Mouse (Mus musculus) intestine, embryonic 16.5 days (tissue): ENCODE measurements around the gene Rsph3b. TPM values are rescaled to one million over a fixed set of nuclear protein-coding genes. Genes with fewer than 3 reads are reported as not detected.
"Not testable (repeated sequence)": the region's sequence is repeated elsewhere in the genome, so short reads cannot be mapped to it uniquely, and the experiment has no call there.

Experiments used
- ATAC-seq: fragments of 200-750 bp; cut with Nextera tagmentation; 2 replicates; pipeline ENCODE4 v1.8.0; 2017; ENCODE audit warnings: moderate TSS enrichment, moderate library complexity
- H3K27ac ChIP-seq: fragments of 300-500 bp; sonication (generic); 2 replicates; pipeline ENCODE4 v1.5.1; 2014; ENCODE audit warnings: mild to moderate bottlenecking, low read length
- H3K27me3 ChIP-seq: fragments of 300-500 bp; sonication (generic); replicated peaks from 2 replicates; pipeline ENCODE4 v1.6.1; 2014; ENCODE audit warnings: low read length, control low read depth, mixed read lengths; ENCODE audit not compliant: control insufficient read depth, insufficient read depth
- H3K36me3 ChIP-seq: fragments of 300-500 bp; sonication (generic); 2 replicates; pipeline ENCODE4 v1.6.1; 2014; ENCODE audit warnings: low read length, control low read depth; ENCODE audit not compliant: control insufficient read depth, insufficient read depth
- H3K4me1 ChIP-seq: fragments of 300-500 bp; sonication (generic); 2 replicates; pipeline ENCODE4 v1.6.1; 2014; ENCODE audit warnings: low read length, control low read depth, mixed read lengths; ENCODE audit not compliant: control insufficient read depth, insufficient read depth
- H3K4me2 ChIP-seq: fragments of 300-500 bp; sonication (generic); 2 replicates; pipeline ENCODE4 v1.6.1; 2014; ENCODE audit warnings: low read depth, low read length, control low read depth
- H3K4me3 ChIP-seq: fragments of 300-500 bp; sonication (generic); 2 replicates; pipeline ENCODE4 v1.5.1; 2014; ENCODE audit warnings: mild to moderate bottlenecking, low read length
- H3K9ac ChIP-seq: fragments of 300-500 bp; sonication (generic); 2 replicates; pipeline ENCODE4 v1.6.1; 2014; ENCODE audit warnings: low read depth, low read length
- H3K9me3 ChIP-seq: fragments of 300-500 bp; sonication (generic); 2 replicates; pipeline ENCODE4 v1.6.1; 2016; ENCODE audit warnings: low read length, control low read depth; ENCODE audit not compliant: control insufficient read depth
- WGBS: fragments of 180-500 bp; shearing (Covaris S2); extraction: QIAGEN DNeasy Blood & Tissue Kit; methylation state at CpG from one replicate; pipeline ENCODE4 v1.1.7; 2014; 5-methylcytosine and 5-hydroxymethylcytosine counted together
- polyA plus RNA-seq: library from polyadenylated mRNA; unstranded; fragments of >200 nt; fragmentation: Nextera tagmentation; extraction: Ambion mirVana; gene quantifications from 2 replicates; pipeline ENCODE4 v1.2.1, GENCODE M21; 2015

Gene Rsph3b
- polyA plus RNA-seq: 47.5 and 47.9 TPM in 2 replicates

DNA sequence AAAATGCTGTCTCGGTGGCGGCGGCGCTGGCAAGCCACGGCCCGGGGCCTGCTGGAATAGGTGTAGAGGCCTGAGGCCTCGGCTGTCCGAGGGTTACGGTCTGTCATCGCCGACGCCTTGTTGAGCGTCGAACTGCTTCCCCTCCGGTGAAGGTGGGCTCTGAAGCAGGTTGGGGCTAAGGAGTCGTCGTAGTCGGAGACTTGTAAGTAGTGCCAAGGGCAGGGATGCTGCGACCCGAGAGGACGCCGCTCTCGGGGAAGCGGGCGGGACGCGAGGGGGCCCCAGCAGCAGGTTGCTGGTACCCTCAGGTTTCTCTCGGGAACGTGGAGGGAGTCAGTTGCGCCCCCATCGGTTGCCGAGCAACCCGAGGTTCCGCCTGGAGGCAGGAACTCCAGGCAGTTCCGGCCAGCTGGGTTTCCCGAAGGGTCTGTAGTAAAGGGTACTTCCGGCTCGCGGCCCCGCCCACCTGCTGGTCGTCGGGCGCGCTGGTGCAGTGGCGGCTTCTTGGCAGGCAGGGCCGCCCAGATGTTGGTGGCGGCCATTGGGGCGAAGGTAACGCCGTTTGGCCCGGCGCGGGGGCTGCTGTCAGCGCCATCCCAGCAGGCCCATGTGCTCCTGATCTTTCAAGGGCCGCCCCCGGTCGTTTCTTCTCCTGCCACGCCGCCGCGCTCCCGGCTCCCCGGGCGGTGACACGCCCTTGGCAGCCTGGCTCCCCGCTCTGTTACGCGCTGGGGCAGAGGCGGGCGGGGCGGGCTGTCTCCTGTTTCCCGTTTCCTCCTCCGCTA, at the start of gene Rsph3b:
TSS of gene Rsph3b (minus strand) at position 699 of the 785 bp plus-strand sequence.
- H3K4me1 ChIP-seq, H3K9me3 ChIP-seq, H3K36me3 ChIP-seq, H3K27me3 ChIP-seq: not testable (repeated sequence)
- Histone ChIP-seq H3K9ac (peak within 1 kb of the TSS; percentile 67), H3K4me3 (peak within 1 kb of the TSS; percentile 58), H3K4me2 (peak within 1 kb of the TSS; percentile 55), H3K27ac (peak within 1 kb of the TSS; percentile 87)
- ATAC-seq: peak; percentile 98
- under 1% methylated on average over 63 of the region's 73 CpGs for WGBS

DNA sequence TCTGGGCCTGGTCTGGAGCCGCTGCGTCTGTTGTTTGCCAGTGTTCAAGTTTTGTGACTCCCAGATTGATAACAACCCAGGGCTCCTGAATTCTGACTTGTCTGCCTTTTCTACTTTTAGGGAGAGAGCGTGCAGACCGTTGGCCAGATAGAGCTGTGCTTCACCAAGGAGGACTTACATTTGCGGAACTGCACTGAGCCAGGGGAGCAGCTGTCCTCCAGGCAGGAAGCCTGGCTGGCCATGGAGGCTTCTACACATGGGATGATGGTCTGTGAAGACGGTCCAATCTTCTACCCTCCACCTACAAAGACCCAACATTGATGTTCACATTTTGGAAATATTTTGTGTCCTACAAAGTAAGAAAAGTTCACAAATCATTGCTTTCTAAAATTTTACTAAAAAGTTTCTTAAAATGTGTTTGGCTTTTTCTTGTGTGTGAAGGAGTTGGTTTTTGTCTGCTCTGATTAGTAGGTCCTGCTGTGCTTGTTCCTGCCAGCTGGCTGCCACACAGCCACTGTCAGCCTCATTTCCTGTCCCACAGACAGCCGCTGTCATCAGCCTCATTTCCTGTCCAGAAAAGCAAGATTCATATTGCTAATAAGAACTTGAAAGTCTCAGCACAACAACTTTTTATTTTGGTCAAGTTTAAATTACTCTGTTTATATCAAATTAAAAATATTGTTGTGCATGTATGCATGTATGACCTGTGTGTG, 49.5 kb upstream of the Rsph3b start:
- H3K36me3 ChIP-seq, H3K9ac ChIP-seq, H3K27me3 ChIP-seq, H3K27ac ChIP-seq, H3K4me2 ChIP-seq, ATAC-seq, H3K4me1 ChIP-seq, H3K4me3 ChIP-seq, H3K9me3 ChIP-seq: not testable (repeated sequence)
- WGBS: 67% methylated on average over 1 of the region's 7 CpGs

DNA sequence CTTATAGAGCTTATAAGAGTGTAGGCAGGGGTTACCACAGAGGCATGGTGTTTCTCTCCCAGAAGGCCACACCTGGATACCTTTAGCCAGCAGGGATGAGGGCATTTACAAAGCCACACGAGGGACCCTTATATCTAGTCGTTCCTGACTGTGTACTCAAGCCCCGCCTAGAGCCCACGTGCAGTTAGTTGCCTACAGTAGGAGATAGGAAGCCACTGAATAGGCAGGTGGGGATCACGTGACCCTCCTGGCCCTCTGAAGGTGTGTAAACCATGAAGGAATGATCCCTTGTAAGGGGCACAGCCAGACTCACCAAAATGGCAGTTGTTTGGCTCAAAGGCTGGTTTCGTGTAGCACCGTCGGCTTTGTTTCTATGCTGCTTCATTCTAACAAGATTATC, 48.3 kb upstream of the Rsph3b start:
- not testable (repeated sequence) for H3K9me3 ChIP-seq, H3K27me3 ChIP-seq, H3K9ac ChIP-seq, H3K27ac ChIP-seq, ATAC-seq, H3K4me1 ChIP-seq, H3K36me3 ChIP-seq, H3K4me3 ChIP-seq, H3K4me2 ChIP-seq
- 69% methylated on average over 8 of the region's 8 CpGs for WGBS

DNA sequence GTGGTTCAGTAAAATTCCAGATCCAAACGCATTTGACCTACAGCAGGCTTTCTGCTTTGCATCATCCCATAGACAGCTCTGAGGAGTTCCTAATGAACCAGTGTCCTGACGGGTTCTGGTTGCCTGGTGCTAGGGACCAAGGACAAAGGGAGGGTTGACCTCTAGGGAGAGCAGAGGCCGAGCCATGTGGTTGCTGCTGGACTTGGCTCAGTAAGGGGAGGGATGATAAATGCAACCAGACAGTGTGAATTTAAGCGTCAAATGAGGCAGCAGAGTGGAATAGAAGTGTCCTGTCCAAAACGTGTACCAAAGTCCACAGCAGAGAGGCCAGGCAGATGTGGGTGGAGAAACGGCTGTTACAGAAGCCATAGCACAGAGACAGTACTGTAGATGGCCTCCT, 47.0 kb upstream of the Rsph3b start:
- H3K4me2 ChIP-seq, H3K4me1 ChIP-seq, H3K27ac ChIP-seq, H3K9ac ChIP-seq, H3K27me3 ChIP-seq, H3K9me3 ChIP-seq, H3K4me3 ChIP-seq, ATAC-seq, H3K36me3 ChIP-seq: not testable (repeated sequence)
- WGBS: no CpG with 5 or more reads among the region's 6 CpGs

DNA sequence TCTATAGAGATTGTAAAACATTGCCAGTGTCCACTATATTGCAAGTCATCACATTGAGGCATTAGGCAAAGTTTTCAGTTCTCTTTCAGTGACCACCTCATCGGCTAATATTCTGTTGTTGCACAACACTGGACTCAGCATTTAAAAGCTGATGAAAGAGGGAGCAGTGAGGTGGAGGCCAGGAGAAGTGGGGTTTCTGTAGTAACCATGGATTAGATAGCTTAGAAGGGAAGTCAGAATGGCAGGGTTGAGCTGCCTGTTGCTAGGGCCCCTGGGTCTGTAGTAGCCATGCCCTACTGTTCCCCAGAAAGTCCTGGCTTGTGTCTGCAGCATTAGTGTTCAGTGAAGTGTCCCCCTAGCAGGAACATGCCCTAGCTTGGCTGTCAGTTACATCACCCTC, 37.6 kb upstream of the Rsph3b start:
- not testable (repeated sequence) for H3K27ac ChIP-seq, H3K9me3 ChIP-seq, H3K36me3 ChIP-seq, H3K9ac ChIP-seq, H3K4me3 ChIP-seq, H3K27me3 ChIP-seq, H3K4me2 ChIP-seq, ATAC-seq, H3K4me1 ChIP-seq
- WGBS: 97% methylated on average over 1 of the region's 1 CpGs

DNA sequence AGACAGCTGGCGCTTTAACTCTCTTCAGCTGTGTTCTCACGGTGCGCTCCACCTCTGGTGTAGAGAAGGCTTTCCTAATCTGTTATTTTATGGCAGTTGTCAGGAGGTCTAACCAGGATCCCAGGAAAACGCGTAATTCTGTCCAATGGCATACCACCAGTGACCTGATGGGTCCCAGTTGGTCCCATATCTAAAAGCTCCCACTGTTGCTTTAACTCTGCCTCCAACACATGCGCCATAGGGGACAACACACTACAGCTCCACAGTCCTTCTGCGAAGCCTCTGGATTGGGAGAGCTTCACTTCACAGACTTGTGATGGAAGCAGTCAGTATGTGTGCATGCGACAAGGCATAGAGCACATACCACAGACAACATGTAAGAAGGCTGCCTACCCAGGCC, 31.7 kb upstream of the Rsph3b start:
- not testable (repeated sequence) for H3K4me3 ChIP-seq, H3K4me1 ChIP-seq, H3K9me3 ChIP-seq, H3K36me3 ChIP-seq, H3K4me2 ChIP-seq, H3K9ac ChIP-seq, H3K27ac ChIP-seq, H3K27me3 ChIP-seq, ATAC-seq
- WGBS: 86% methylated on average over 5 of the region's 8 CpGs

DNA sequence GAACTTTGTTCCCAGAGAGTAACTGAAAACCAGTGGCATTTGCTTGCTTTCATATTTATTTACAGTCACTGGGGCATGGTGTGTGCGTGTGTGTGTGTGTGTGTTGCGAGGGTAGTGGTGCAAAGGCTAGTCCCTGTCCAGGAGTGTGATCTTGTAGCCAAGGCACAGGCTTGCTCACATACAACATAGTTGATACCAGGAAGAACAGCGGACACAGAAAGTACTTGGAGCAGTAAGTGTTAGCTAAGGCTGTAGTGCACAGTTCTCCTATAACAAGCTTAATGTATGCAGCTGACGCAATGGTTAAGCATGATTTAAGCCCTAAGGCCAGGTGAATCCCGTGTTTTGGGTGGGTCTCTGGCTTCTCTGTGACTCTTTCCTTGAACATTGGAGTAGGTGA, 30.9 kb upstream of the Rsph3b start:
- H3K4me1 ChIP-seq, H3K27me3 ChIP-seq, H3K36me3 ChIP-seq, H3K27ac ChIP-seq, H3K9me3 ChIP-seq: not testable (repeated sequence)
- Histone ChIP-seq H3K9ac (peak overlapping the region; percentile 73), H3K4me3 (peak overlapping the region; percentile 57), H3K4me2 (peak overlapping the region; percentile 44)
- ATAC-seq: peak; percentile 36; the same call in 1 of the 2 replicates
- 11% methylated on average over 5 of the region's 5 CpGs for WGBS

DNA sequence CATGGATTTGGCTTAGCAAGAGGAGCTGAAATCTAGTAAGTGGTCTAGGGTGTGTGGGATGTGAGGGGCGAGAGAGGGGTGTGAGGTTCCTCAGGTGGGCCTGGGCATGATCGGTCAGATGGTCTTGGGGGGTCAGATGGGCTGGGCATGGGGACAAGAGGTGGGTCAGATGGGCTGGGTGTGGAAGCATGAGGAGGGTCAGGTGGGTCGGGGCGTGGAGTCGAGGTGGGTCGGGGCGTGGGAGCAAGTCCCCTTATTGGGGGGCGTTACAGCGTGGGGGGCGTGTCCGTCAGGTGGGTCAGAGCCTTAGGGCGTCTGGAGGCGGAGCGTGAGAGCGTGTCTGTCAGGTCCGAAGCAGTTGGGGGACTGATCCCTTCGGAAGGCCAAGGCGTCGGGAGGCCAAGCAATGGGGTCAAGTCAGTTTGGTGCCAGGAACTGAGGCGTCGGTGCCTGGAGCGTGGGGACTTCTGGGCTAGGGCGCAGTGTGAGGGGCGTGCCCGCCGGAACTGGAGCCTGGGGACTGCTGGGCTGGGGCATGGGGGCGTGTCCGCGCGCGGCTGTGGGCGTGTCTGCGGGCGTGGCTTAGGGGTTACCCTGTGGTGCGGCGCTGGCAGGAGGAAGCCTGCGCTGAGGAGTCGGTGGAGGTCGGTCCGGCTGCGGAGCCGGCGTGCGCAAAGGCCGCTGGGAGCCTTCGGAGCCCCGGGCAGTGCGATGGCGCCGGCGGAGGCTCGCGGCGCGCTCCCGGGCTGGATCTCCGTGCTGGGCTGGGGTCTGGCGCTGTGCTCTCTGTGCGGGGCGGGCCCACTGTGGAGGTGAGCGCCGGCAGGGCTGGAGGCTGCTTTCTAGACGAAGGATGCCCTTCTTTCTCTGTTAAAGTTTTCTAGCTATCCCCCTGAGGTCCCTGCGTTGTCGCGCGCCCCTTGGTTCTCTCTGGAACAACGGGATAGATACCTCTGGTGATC, 30.1 kb upstream of the Rsph3b start, which contains the start of gene Gm49721:
TSS of gene Gm49721 (plus strand) at position 618 of the 962 bp plus-strand sequence.
- H3K27ac ChIP-seq, H3K36me3 ChIP-seq, H3K4me1 ChIP-seq, H3K9me3 ChIP-seq, H3K27me3 ChIP-seq: not testable (repeated sequence)
- WGBS: 0% methylated on average over 28 of the region's 68 CpGs
- peak; percentile 99 for ATAC-seq
- Histone ChIP-seq H3K4me3 (peak within 1 kb of the TSS; percentile 57), H3K9ac (peak within 1 kb of the TSS; percentile 73), H3K4me2 (peak within 1 kb of the TSS; percentile 49)

DNA sequence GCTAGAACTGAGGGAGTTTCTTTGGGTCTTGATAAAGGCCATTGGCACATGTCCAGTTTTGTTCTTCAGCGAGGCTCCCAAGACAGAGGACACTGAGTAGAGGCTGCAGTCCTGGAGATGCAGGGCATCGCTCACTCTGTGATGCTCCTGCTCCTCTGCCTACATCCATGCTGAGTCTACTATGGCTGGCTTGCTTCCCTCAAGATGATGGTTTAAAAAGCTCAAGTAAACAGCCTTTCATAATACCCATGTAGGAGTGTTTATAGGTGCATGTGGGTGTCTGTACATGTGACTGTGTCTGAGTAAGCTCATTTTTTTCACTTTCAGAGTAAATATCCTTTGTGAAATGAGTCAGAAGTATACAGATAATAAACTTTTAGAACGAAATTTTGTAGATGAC, 26.5 kb upstream of the Rsph3b start:
- 71% methylated on average over 2 of the region's 3 CpGs for WGBS
- H3K4me3 ChIP-seq, H3K4me1 ChIP-seq, H3K4me2 ChIP-seq, H3K27ac ChIP-seq, H3K9ac ChIP-seq, H3K27me3 ChIP-seq, ATAC-seq, H3K36me3 ChIP-seq, H3K9me3 ChIP-seq: not testable (repeated sequence)
